Mouse (Mus musculus) erythroid progenitor cell, adult 5-6 weeks (primary cell): ENCODE data around the gene Dio1. TPM values are rescaled to one million over a fixed set of nuclear protein-coding genes. Genes with fewer than 3 reads are reported as not detected.

Source experiments
- ATAC-seq: replicated peaks from 2 replicates; pipeline ENCODE4 v1.8.0; 2016; ENCODE audit warnings: moderate number of reproducible peaks, mild to moderate bottlenecking, moderate TSS enrichment, inconsistent platforms; ENCODE audit not compliant: poor library complexity, low FRiP score, severe bottlenecking
- total RNA-seq, 2 experiments: library from RNA; stranded (forward) in 1 of 2; stranded (reverse) in 1 of 2; fragments of 150-400 nt in 1 of 2; fragments of 186-747, 209-891 nt in 1 of 2; gene quantifications; 2 replicates each; pipeline versions ENCODE4 v1.2.3 to v1.2.4; 2015 to 2017; ENCODE audit warnings: low replicate concordance in 2 of 2

Dio1 gene
- total RNA-seq, 2 experiments from 2014 or later: not detected

DNA sequence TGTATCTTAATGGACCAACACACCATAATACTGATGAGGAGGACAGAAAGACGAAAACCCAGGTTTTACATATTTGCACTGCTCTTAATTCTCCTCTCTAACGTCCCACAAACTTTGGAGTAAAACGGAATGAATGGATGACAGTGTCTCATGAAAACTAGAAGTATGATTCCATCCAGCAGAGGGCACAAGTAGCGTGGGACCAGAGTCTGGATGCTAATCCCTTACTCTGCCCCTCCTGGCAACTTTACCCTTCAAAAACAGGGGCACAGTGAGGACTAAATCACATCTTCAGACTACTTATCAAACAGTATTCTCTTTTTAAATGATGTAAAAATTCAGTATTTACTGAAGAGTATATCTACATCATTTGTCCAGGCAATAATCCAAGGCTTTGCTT, 56.5 kb downstream of the Dio1 start:
- no peak for ATAC-seq

DNA sequence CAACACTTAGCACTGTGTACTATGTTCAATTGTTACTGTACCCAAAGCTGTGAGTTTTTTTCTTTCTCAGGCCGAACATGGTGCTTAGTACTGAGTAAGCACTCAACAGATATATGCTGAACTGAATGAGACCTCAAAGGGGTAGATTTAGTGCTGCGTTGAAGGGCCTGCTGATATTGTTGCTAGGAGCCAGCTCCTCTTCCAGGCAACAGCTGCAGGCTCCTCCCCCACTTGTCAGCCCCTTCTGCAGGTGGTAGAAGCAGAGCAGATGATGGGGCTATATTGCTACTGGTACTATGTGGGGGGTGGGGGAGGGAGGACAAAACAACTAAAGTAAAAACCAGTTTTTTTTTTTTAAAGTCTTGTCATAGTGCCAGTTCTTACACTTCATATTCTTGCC, 57.5 kb downstream of the Dio1 start:
- ATAC-seq: no peak

DNA sequence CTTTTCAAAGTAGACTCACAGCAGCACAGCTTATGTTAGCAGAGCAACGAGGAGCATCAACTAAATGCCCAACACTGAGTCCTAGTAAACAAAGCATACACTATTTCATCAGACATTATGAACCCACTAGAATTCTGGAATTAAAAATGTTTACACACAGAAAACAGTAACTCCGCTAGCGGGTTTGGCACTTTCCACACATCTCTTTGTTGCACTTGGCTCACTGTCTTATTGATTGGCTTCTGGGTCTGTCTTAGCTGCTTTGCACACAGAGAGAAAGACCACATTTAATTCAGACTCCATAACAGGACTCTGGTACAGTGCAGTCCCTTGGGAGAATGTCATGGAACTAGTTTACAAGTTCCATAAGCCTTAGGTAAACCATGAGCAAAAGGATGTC, 58.9 kb downstream of the Dio1 start:
- no peak for ATAC-seq

DNA sequence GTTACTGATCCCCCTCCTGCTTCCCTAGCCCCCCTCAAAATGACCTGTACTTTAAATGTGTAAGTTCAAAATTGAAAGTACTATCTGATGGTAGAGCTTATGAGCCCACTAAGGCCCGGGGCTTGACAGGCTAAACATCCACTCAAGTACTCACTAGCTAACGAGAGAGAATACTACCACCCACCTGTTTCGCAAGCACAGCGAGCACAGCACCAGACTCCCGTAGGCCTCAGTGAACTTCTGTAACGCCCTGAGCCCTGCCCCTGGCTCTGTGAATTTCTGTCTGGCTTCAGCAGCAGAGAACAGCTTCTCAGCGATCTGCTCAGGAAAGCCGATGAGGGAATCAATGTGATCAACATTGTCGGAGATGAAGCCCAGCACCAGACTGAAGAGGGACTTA, 59.9 kb downstream of the Dio1 start:
- ATAC-seq: no peak

DNA sequence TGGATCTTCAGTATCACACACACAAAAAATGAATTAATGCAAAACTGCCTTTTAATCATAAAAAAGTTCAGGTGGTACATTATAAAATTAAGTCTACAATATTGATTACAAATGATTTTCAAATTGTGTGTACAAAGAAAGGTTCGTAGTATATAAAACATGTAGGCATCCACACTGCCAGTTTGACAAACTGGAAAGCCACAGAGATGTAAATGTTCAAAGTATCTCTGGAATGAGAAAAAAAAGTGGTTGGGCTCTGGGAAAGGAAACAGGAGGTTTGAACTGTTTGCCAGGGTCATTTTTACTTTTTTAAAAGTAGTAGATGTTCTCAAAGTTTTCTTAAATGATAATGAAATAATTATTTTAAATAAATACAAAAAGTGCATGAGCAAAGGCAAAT, 60.9 kb downstream of the Dio1 start:
- no peak for ATAC-seq

DNA sequence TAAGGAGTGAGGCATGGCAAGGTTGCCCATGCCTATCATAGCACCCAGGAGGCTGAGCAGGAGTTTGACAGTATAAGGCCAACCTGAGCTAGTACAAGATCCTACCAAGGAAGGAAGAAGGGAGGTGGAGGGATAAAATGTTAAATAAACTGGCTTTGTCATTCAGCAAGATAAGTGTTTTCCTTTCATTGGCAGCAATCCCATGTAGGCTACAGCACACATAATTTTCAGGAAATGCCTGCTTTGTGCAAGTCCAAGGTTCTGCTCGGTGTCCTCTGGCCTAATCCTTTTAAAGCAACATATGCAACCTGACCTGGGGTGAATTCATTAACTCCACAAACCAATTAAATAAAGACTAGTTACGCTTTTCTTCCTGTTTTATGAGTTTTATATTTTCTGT, 61.6 kb downstream of the Dio1 start:
- ATAC-seq: no peak

DNA sequence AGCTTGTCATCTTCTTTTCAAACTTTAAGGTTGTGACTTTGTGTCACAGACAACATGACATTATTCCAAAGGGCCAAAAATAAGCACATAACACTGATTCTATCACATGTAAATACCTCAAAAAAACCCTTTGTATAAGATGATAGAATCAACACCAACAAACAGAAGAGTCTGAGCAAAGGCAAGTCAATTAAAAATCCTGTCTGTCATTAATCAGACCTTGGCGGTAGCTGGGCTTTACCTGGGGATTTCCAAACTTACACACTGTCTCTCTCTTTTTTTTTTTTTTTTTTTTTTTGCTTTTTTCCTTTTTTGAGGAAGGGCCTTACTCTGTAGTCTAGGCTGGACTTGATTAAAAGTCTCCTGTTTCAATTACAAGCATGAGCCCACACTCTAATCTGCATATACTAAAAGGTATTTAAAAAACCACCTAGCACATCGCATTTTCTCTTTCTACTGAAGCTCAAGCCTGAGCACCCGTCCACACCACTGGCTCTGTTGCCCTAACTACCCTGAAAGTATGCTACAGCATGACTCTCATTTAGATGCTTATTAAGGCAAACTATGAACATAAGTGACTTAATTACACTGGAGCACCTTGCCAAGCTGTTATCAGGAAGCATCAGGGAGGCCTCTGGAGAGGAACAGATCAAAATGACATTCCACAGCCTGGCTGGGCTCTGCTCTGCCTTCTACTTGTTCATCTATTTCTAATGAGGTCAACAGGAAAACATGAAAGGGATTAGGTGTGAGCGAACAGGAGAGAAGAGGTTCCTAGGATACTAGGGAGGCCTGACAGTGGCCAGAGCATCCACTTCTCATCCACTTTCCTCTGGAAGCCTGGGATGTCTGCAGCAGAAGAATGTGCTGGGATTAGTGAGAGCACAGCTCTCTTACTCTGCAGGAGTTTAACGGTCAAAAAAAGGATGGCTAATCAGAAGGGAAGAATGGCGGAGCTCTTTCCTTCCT, 63.3 kb downstream of the Dio1 start:
- no peak for ATAC-seq

Other genes with a start within 250 kb of the Dio1 start
- gene Mrpl37, start 240.3 kb downstream of the Dio1 start, total RNA-seq (2015; ENCODE audit: low replicate concordance): 13.4 and 24.9 TPM in 2 replicates
- gene Mrpl37, start 240.3 kb downstream of the Dio1 start, total RNA-seq (2017; ENCODE audit: low replicate concordance): 11.0 and 14.3 TPM in 2 replicates
- 0.36 TPM in 1 of 2 replicates, not detected in the other for gene Cyb5rl, start 240.2 kb downstream of the Dio1 start, total RNA-seq (2015; ENCODE audit: low replicate concordance)
- gene Cyb5rl, start 240.2 kb downstream of the Dio1 start, total RNA-seq (2017; ENCODE audit: low replicate concordance): 0.15 TPM in 1 of 2 replicates, not detected in the other
- gene Cdcp2, start 210.3 kb downstream of the Dio1 start, total RNA-seq (2015; ENCODE audit: low replicate concordance): not detected in 2 replicates
- not detected in 2 replicates for gene Cdcp2, start 210.3 kb downstream of the Dio1 start, total RNA-seq (2017; ENCODE audit: low replicate concordance)
- gene Tmem59, start 128.8 kb downstream of the Dio1 start, total RNA-seq (2015; ENCODE audit: low replicate concordance): 181 and 214 TPM in 2 replicates
- gene Tmem59, start 128.8 kb downstream of the Dio1 start, total RNA-seq (2017; ENCODE audit: low replicate concordance): 134 and 191 TPM in 2 replicates
- gene Tceanc2, start 128.1 kb downstream of the Dio1 start, total RNA-seq (2015; ENCODE audit: low replicate concordance): 13.4 and 14.4 TPM in 2 replicates
- gene Tceanc2, start 128.1 kb downstream of the Dio1 start, total RNA-seq (2017; ENCODE audit: low replicate concordance): 7.6 and 48.4 TPM in 2 replicates
- not detected in 2 replicates for gene Ldlrad1, start 98.0 kb downstream of the Dio1 start, total RNA-seq (2015; ENCODE audit: low replicate concordance)
- 3.2 TPM in 1 of 2 replicates, not detected in the other for gene Ldlrad1, start 98.0 kb downstream of the Dio1 start, total RNA-seq (2017; ENCODE audit: low replicate concordance)
- 8.4 and 15.9 TPM in 2 replicates for gene Lrrc42, start 53.6 kb downstream of the Dio1 start, total RNA-seq (2015; ENCODE audit: low replicate concordance)
- 8.2 and 22.2 TPM in 2 replicates for gene Lrrc42, start 53.6 kb downstream of the Dio1 start, total RNA-seq (2017; ENCODE audit: low replicate concordance)
- 1.3 and 3.6 TPM in 2 replicates for gene Hspb11, start 53.6 kb downstream of the Dio1 start, total RNA-seq (2015; ENCODE audit: low replicate concordance)
- gene Hspb11, start 53.6 kb downstream of the Dio1 start, total RNA-seq (2017; ENCODE audit: low replicate concordance): 5.0 and 11.8 TPM in 2 replicates
- gene Yipf1, start 7.2 kb upstream of the Dio1 start, total RNA-seq (2015; ENCODE audit: low replicate concordance): 5.0 and 34.6 TPM in 2 replicates
- 14.9 and 20.5 TPM in 2 replicates for gene Yipf1, start 7.2 kb upstream of the Dio1 start, total RNA-seq (2017; ENCODE audit: low replicate concordance)
- 37.5 and 67.1 TPM in 2 replicates for gene Ndc1, start 60.6 kb upstream of the Dio1 start, total RNA-seq (2015; ENCODE audit: low replicate concordance)
- 13.2 and 21.3 TPM in 2 replicates for gene Ndc1, start 60.6 kb upstream of the Dio1 start, total RNA-seq (2017; ENCODE audit: low replicate concordance)
- gene Glis1, start 127.4 kb upstream of the Dio1 start, total RNA-seq (2015; ENCODE audit: low replicate concordance): not detected in 2 replicates
- 0.13 TPM in 1 of 2 replicates, not detected in the other for gene Glis1, start 127.4 kb upstream of the Dio1 start, total RNA-seq (2017; ENCODE audit: low replicate concordance)